15 mouse cellular contexts compared by ENCODE assay signal in genomic region chr1:151457087-151457486, GRCm38 (mm10). TPM values are rescaled to one million over a fixed set of nuclear protein-coding genes. Genes with fewer than 3 reads are reported as not detected.
DNase-seq lines count a peak whose midpoint lies in the region; ATAC-seq and TF ChIP-seq lines count a peak whose summit lies in the region.
"Had no signal": no experiment of that assay in that cellular context is flagged by ENCODE, and none has a peak within 500 bp of the region (broad histone marks: within the 10 kb centered on the region; RNA-seq: fewer than 3 reads in every experiment).

No protein-coding gene starts in this region.

- no peak overlapping the region for H3K27ac ChIP-seq in liver, postnatal 0 days (ENCODE audit: low read depth)
- no peak overlapping the region for H3K27ac ChIP-seq in liver, embryonic 11.5 days (ENCODE audit: low read depth, low read length)
- H3K27ac ChIP-seq in bone marrow, adult 2 months (ENCODE audit: control insufficient read depth, insufficient read depth, low read depth, low read length, poor library complexity), result peak overlapping the region; percentile 62
- H3K27ac ChIP-seq in kidney, embryonic 15.5 days, result no peak overlapping the region
- H3K27ac ChIP-seq in intestine, embryonic 16.5 days (ENCODE audit: low read length), result no peak overlapping the region
- H3K27ac ChIP-seq in midbrain, embryonic 16.5 days (ENCODE audit: low read length), result no peak overlapping the region
- H3K27ac ChIP-seq: embryonic facial prominence, embryonic 15.5 days; heart, embryonic 13.5 days; midbrain, embryonic 10.5 days had no signal

- no peaks in the 10 kb centered on the region for H3K4me1 ChIP-seq in liver, postnatal 0 days (ENCODE audit: insufficient read depth)
- no peaks in the 10 kb centered on the region for H3K4me1 ChIP-seq in liver, embryonic 11.5 days (replicated peaks; ENCODE audit: control insufficient read depth, insufficient read depth, low read length)
- peaks cover 3% of the 10 kb centered on the region; the same call in 1 of the 2 replicates for H3K4me1 ChIP-seq in bone marrow, adult 2 months (ENCODE audit: control insufficient read depth, insufficient read depth, low read length)
- no peaks in the 10 kb centered on the region for H3K4me1 ChIP-seq in kidney, embryonic 15.5 days
- no peaks in the 10 kb centered on the region for H3K4me1 ChIP-seq in intestine, embryonic 16.5 days (ENCODE audit: control insufficient read depth, insufficient read depth, low read length)
- H3K4me1 ChIP-seq in midbrain, embryonic 16.5 days (ENCODE audit: control insufficient read depth, insufficient read depth, low read length), result no peaks in the 10 kb centered on the region
- H3K4me1 ChIP-seq: embryonic facial prominence, embryonic 15.5 days; heart, embryonic 13.5 days; midbrain, embryonic 10.5 days had no signal

- no peak overlapping the region for H3K4me3 ChIP-seq in liver, postnatal 0 days (ENCODE audit: low read depth, low read length)
- H3K4me3 ChIP-seq in liver, embryonic 11.5 days (ENCODE audit: low read depth, low read length), result no peak overlapping the region
- no peak overlapping the region for H3K4me3 ChIP-seq in bone marrow, adult 2 months (replicated peaks; ENCODE audit: control insufficient read depth, low read depth, low read length)
- H3K4me3 ChIP-seq in kidney, embryonic 15.5 days (replicated peaks), result no peak overlapping the region
- H3K4me3 ChIP-seq in intestine, embryonic 16.5 days (ENCODE audit: low read length), result no peak overlapping the region
- no peak overlapping the region for H3K4me3 ChIP-seq in midbrain, embryonic 16.5 days (ENCODE audit: low read depth, low read length)
- H3K4me3 ChIP-seq: embryonic facial prominence, embryonic 15.5 days; heart, embryonic 13.5 days; midbrain, embryonic 10.5 days; myocyte had no signal

- 30% methylated on average over 5 of the region's 5 CpGs for WGBS in liver, postnatal 0 days (ENCODE audit: insufficient replicate concordance)
- WGBS in liver, embryonic 11.5 days, result 49% methylated on average over 5 of the region's 5 CpGs
- WGBS in bone marrow, adult 2 months, result under 1% methylated on average over 5 of the region's 5 CpGs
- WGBS in kidney, embryonic 15.5 days, result 80% methylated on average over 5 of the region's 5 CpGs
- 76% methylated on average over 5 of the region's 5 CpGs for WGBS in intestine, embryonic 16.5 days
- 92% methylated on average over 5 of the region's 5 CpGs for WGBS in midbrain, embryonic 16.5 days

- no peak for TF ChIP-seq EP300 in liver, postnatal 0 days (IDR thresholded peaks at IDR 0.05; ENCODE audit: low read depth)

- H3K9ac ChIP-seq in liver, postnatal 0 days (replicated peaks), result no peak overlapping the region
- H3K9ac ChIP-seq in liver, embryonic 11.5 days (ENCODE audit: low read depth, low read length), result no peak overlapping the region
- H3K9ac ChIP-seq in kidney, embryonic 15.5 days, result no peak overlapping the region
- no peak overlapping the region for H3K9ac ChIP-seq in intestine, embryonic 16.5 days (ENCODE audit: low read depth, low read length)
- no peak overlapping the region for H3K9ac ChIP-seq in midbrain, embryonic 16.5 days (ENCODE audit: low read depth, low read length)
- H3K9ac ChIP-seq: embryonic facial prominence, embryonic 15.5 days; heart, embryonic 13.5 days had no signal

- H3K27me3 ChIP-seq in liver, postnatal 0 days (ENCODE audit: insufficient read depth, low read length), result no peaks in the 10 kb centered on the region
- H3K27me3 ChIP-seq in liver, embryonic 11.5 days (replicated peaks; ENCODE audit: control insufficient read depth, insufficient read depth, low read length), result no peaks in the 10 kb centered on the region
- H3K27me3 ChIP-seq in kidney, embryonic 15.5 days, result no peaks in the 10 kb centered on the region
- H3K27me3 ChIP-seq in intestine, embryonic 16.5 days (replicated peaks; ENCODE audit: control insufficient read depth, insufficient read depth, low read length), result no peaks in the 10 kb centered on the region
- no peaks in the 10 kb centered on the region for H3K27me3 ChIP-seq in midbrain, embryonic 16.5 days (ENCODE audit: control insufficient read depth, insufficient read depth, low read depth, low read length)
- H3K27me3 ChIP-seq: embryonic facial prominence, embryonic 15.5 days; heart, embryonic 13.5 days had no signal

- TF ChIP-seq POLR2A in bone marrow, adult 2 months (IDR thresholded peaks at IDR 0.05; ENCODE audit: borderline replicate concordance, control insufficient read depth, low read depth, low read length), result no peak

- ATAC-seq in liver, postnatal 0 days, result peak; percentile 29; the same call in 1 of the 2 replicates
- no peak for ATAC-seq in liver, embryonic 11.5 days (replicated peaks; ENCODE audit: low FRiP score)
- peak; percentile 94 for ATAC-seq in megakaryocyte progenitor cell, adult 5-6 weeks (replicated peaks; ENCODE audit: poor library complexity)
- no peak for ATAC-seq in kidney, embryonic 15.5 days (replicated peaks; ENCODE audit: low FRiP score)
- ATAC-seq in intestine, embryonic 16.5 days, result no peak
- ATAC-seq in midbrain, embryonic 16.5 days, result no peak

- peaks cover 55% of the 10 kb centered on the region for H3K36me3 ChIP-seq in liver, postnatal 0 days (replicated peaks; ENCODE audit: insufficient read depth, low read length)
- H3K36me3 ChIP-seq in liver, embryonic 11.5 days (ENCODE audit: control insufficient read depth, insufficient read depth, low read length), result peaks cover 30% of the 10 kb centered on the region
- peaks cover 80% of the 10 kb centered on the region for H3K36me3 ChIP-seq in kidney, embryonic 15.5 days
- H3K36me3 ChIP-seq in intestine, embryonic 16.5 days (ENCODE audit: control insufficient read depth, insufficient read depth, low read length), result peaks cover 12% of the 10 kb centered on the region
- H3K36me3 ChIP-seq in midbrain, embryonic 16.5 days (ENCODE audit: control insufficient read depth, insufficient read depth, low read length), result peaks cover 32% of the 10 kb centered on the region

- TF ChIP-seq CTCF in liver, postnatal 0 days (IDR thresholded peaks at IDR 0.05; ENCODE audit: low read depth), result no peak
- no peak for TF ChIP-seq CTCF in bone marrow, adult 2 months (IDR thresholded peaks at IDR 0.05; ENCODE audit: control insufficient read depth, insufficient read depth, low read length)

- H3K4me2 ChIP-seq in liver, postnatal 0 days (ENCODE audit: low read depth, low read length), result no peak overlapping the region
- H3K4me2 ChIP-seq in liver, embryonic 11.5 days, result no peak overlapping the region
- H3K4me2 ChIP-seq in kidney, embryonic 15.5 days, result no peak overlapping the region
- no peak overlapping the region for H3K4me2 ChIP-seq in intestine, embryonic 16.5 days (ENCODE audit: low read depth, low read length)
- H3K4me2 ChIP-seq in midbrain, embryonic 16.5 days (ENCODE audit: low read length), result no peak overlapping the region
- H3K4me2 ChIP-seq: embryonic facial prominence, embryonic 15.5 days; heart, embryonic 13.5 days had no signal

- no peaks in the 10 kb centered on the region for H3K9me3 ChIP-seq in liver, postnatal 0 days (ENCODE audit: low read length)
- no peaks in the 10 kb centered on the region for H3K9me3 ChIP-seq in liver, embryonic 11.5 days (ENCODE audit: control insufficient read depth, low read length)
- H3K9me3 ChIP-seq in kidney, embryonic 15.5 days (replicated peaks), result no peaks in the 10 kb centered on the region
- H3K9me3 ChIP-seq in intestine, embryonic 16.5 days (ENCODE audit: control insufficient read depth, low read length), result no peaks in the 10 kb centered on the region
- no peaks in the 10 kb centered on the region for H3K9me3 ChIP-seq in midbrain, embryonic 16.5 days (replicated peaks; ENCODE audit: control insufficient read depth, low read length, poor library complexity, severe bottlenecking)
- H3K9me3 ChIP-seq: embryonic facial prominence, embryonic 15.5 days; heart, embryonic 13.5 days; midbrain, embryonic 10.5 days had no signal

- DNase-seq in liver, postnatal 0 days, result no peak
- no peak for DNase-seq in liver, embryonic 11.5 days (ENCODE audit: low spot score)
- peak; percentile 53 for DNase-seq in CD4-positive, CD25-positive, alpha-beta regulatory T cell, adult 2 months (ENCODE audit: low read depth, low spot score)
- DNase-seq: cerebellum, adult 18-20 months; heart, postnatal 4 days; thymus, postnatal 4 days had no signal

RNA-seq across cellular contexts. Expression of gene Trmt1l, which starts 28.7 kb away (rescaled TPM):
- 10.9 and 12.6 TPM in 2 replicates for polyA plus RNA-seq in liver, postnatal 0 days (2015; fragmentation: Nextera tagmentation; extraction: Ambion mirVana)
- 44.5 and 48.7 TPM in 2 replicates for polyA plus RNA-seq in liver, embryonic 11.5 days (2014; fragmentation: Nextera tagmentation; extraction: Ambion mirVana)
- polyA plus RNA-seq in bone marrow, adult 2 months (2011; ENCODE audit: insufficient read depth, insufficient read length, low replicate concordance, missing spikeins), result 12.9 and 25.7 TPM in 2 replicates
- 38.4 and 51.5 TPM in 2 replicates for total RNA-seq in megakaryocyte progenitor cell, adult 5-6 weeks (2015)
- 25.7 and 26.2 TPM in 2 replicates for total RNA-seq in megakaryocyte progenitor cell, adult 5-6 weeks (2017)
- polyA plus RNA-seq in kidney, embryonic 15.5 days (2015; fragmentation: Nextera tagmentation; extraction: Ambion mirVana), result 46.4 and 50.4 TPM in 2 replicates
- 35.7 and 37.2 TPM in 2 replicates for polyA plus RNA-seq in intestine, embryonic 16.5 days (2015; fragmentation: Nextera tagmentation; extraction: Ambion mirVana)
- polyA plus RNA-seq in midbrain, embryonic 16.5 days (2015; fragmentation: Nextera tagmentation; extraction: Ambion mirVana), result 43.8 and 45.7 TPM in 2 replicates

RNA-seq across cellular contexts. Expression of gene Swt1, which starts 28.8 kb away (rescaled TPM):
- 17.2 and 20.6 TPM in 2 replicates for polyA plus RNA-seq in liver, postnatal 0 days (2015; fragmentation: Nextera tagmentation; extraction: Ambion mirVana)
- polyA plus RNA-seq in liver, embryonic 11.5 days (2014; fragmentation: Nextera tagmentation; extraction: Ambion mirVana), result 19.1 and 20.7 TPM in 2 replicates
- polyA plus RNA-seq in bone marrow, adult 2 months (2011; ENCODE audit: insufficient read depth, insufficient read length, low replicate concordance, missing spikeins), result 9.1 and 11.1 TPM in 2 replicates
- total RNA-seq in megakaryocyte progenitor cell, adult 5-6 weeks (2015), result 29.1 and 37.6 TPM in 2 replicates
- 20.6 and 24.5 TPM in 2 replicates for total RNA-seq in megakaryocyte progenitor cell, adult 5-6 weeks (2017)
- 27.4 and 30.5 TPM in 2 replicates for polyA plus RNA-seq in kidney, embryonic 15.5 days (2015; fragmentation: Nextera tagmentation; extraction: Ambion mirVana)
- polyA plus RNA-seq in intestine, embryonic 16.5 days (2015; fragmentation: Nextera tagmentation; extraction: Ambion mirVana), result 30.9 and 31.9 TPM in 2 replicates
- 12.9 and 14.3 TPM in 2 replicates for polyA plus RNA-seq in midbrain, embryonic 16.5 days (2015; fragmentation: Nextera tagmentation; extraction: Ambion mirVana)

RNA-seq across cellular contexts. Expression of gene Rnf2, which starts 43.7 kb away (rescaled TPM):
- 18.8 and 19.4 TPM in 2 replicates for polyA plus RNA-seq in liver, postnatal 0 days (2015; fragmentation: Nextera tagmentation; extraction: Ambion mirVana)
- 60.3 and 67.9 TPM in 2 replicates for polyA plus RNA-seq in liver, embryonic 11.5 days (2014; fragmentation: Nextera tagmentation; extraction: Ambion mirVana)
- polyA plus RNA-seq in bone marrow, adult 2 months (2011; ENCODE audit: insufficient read depth, insufficient read length, low replicate concordance, missing spikeins), result 11.6 and 25.8 TPM in 2 replicates
- 54.5 and 61.9 TPM in 2 replicates for total RNA-seq in megakaryocyte progenitor cell, adult 5-6 weeks (2015)
- total RNA-seq in megakaryocyte progenitor cell, adult 5-6 weeks (2017), result 76.0 and 81.9 TPM in 2 replicates
- 91.4 and 94.8 TPM in 2 replicates for polyA plus RNA-seq in kidney, embryonic 15.5 days (2015; fragmentation: Nextera tagmentation; extraction: Ambion mirVana)
- 56.3 and 59.2 TPM in 2 replicates for polyA plus RNA-seq in intestine, embryonic 16.5 days (2015; fragmentation: Nextera tagmentation; extraction: Ambion mirVana)
- 106 and 118 TPM in 2 replicates for polyA plus RNA-seq in midbrain, embryonic 16.5 days (2015; fragmentation: Nextera tagmentation; extraction: Ambion mirVana)

Comparison
In these comparisons a context has a peak if more than half of its experiments do, and no peak if none do; other contexts are left out.
1. ATAC-seq: peak in liver, postnatal 0 days (single experiment) and megakaryocyte progenitor cell, adult 5-6 weeks (single experiment); none in liver, embryonic 11.5 days (single experiment), kidney, embryonic 15.5 days (single experiment), intestine, embryonic 16.5 days (single experiment) and midbrain, embryonic 16.5 days (single experiment).